Comparison of ENCODE assay signal across 15 mouse cellular contexts in the genomic region with DNA sequence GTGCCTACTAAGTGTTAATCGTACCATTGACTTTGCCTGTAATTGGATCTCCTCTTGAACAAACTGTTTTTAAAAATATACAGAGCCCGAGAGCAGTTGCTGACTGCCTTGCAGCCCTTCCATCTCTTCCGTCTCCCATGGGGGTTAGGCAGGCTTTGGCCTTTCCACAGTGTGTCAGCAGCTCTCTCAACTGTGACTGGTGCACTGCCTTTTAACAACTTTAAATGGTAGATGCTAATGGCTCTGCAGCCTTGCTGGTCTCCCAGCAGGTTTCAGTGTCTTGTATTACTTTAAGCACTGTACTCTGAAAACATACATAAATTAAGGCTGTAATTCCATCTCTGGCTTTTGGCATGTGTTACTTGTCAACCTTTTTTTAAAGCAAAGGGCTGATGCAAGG.
A peak's percentile ranks its signal among the peaks of the same experiment; 100 is the strongest.
DNase-seq lines count a peak whose midpoint lies in the region; ATAC-seq and TF ChIP-seq lines count a peak whose summit lies in the region.
"Had no signal": no experiment of that assay in that cellular context is flagged by ENCODE, and none has a peak within 500 bp of the region (broad histone marks: within the 10 kb centered on the region; RNA-seq: fewer than 3 reads in every experiment).

No protein-coding gene starts in this region.

- H3K36me3 ChIP-seq in kidney, postnatal 0 days (ENCODE audit: insufficient read depth, low read length) = no peaks in the 10 kb centered on the region
- no peaks in the 10 kb centered on the region for H3K36me3 ChIP-seq in embryonic facial prominence, embryonic 10.5 days (replicated peaks)
- H3K36me3 ChIP-seq in hindbrain, embryonic 15.5 days = no peaks in the 10 kb centered on the region
- H3K36me3 ChIP-seq: midbrain, embryonic 12.5 days had no signal

- no peak overlapping the region for H3K4me2 ChIP-seq in kidney, postnatal 0 days (ENCODE audit: low read length)
- no peak overlapping the region for H3K4me2 ChIP-seq in hindbrain, embryonic 15.5 days
- H3K4me2 ChIP-seq: midbrain, embryonic 12.5 days had no signal

- no peaks in the 10 kb centered on the region for H3K4me1 ChIP-seq in kidney, postnatal 0 days (replicated peaks; ENCODE audit: insufficient read depth, low read length)
- no peaks in the 10 kb centered on the region for H3K4me1 ChIP-seq in embryonic facial prominence, embryonic 10.5 days
- H3K4me1 ChIP-seq in hindbrain, embryonic 15.5 days (replicated peaks) = no peaks in the 10 kb centered on the region
- H3K4me1 ChIP-seq: midbrain, embryonic 12.5 days had no signal

- no peak overlapping the region for H3K9ac ChIP-seq in kidney, postnatal 0 days (ENCODE audit: low read depth, low read length)
- no peak overlapping the region for H3K9ac ChIP-seq in hindbrain, embryonic 15.5 days
- H3K9ac ChIP-seq: liver, embryonic 14.5 days; midbrain, embryonic 12.5 days had no signal

- TF ChIP-seq CTCF in kidney, postnatal 0 days (IDR thresholded peaks at IDR 0.05; ENCODE audit: low read depth) = no peak

- no peaks in the 10 kb centered on the region for H3K9me3 ChIP-seq in kidney, postnatal 0 days (replicated peaks; ENCODE audit: low read length)
- no peaks in the 10 kb centered on the region for H3K9me3 ChIP-seq in embryonic facial prominence, embryonic 10.5 days
- H3K9me3 ChIP-seq in hindbrain, embryonic 15.5 days = no peaks in the 10 kb centered on the region
- H3K9me3 ChIP-seq: midbrain, embryonic 12.5 days had no signal

- 20% methylated on average over 3 of the region's 3 CpGs for WGBS in kidney, postnatal 0 days
- 58% methylated on average over 3 of the region's 3 CpGs for WGBS in embryonic facial prominence, embryonic 10.5 days
- WGBS in hindbrain, embryonic 15.5 days = 58% methylated on average over 3 of the region's 3 CpGs

- H3K27me3 ChIP-seq in kidney, postnatal 0 days (ENCODE audit: insufficient read depth, low read length) = no peaks in the 10 kb centered on the region
- H3K27me3 ChIP-seq in embryonic facial prominence, embryonic 10.5 days (replicated peaks; ENCODE audit: low read depth, poor library complexity, severe bottlenecking) = no peaks in the 10 kb centered on the region
- H3K27me3 ChIP-seq in hindbrain, embryonic 15.5 days = no peaks in the 10 kb centered on the region
- H3K27me3 ChIP-seq: midbrain, embryonic 12.5 days had no signal

- DNase-seq in kidney, postnatal 0 days (ENCODE audit: low spot score) = peak; percentile 61
- no peak for DNase-seq in kidney, postnatal 25 days
- DNase-seq in embryo, embryonic 11 days = peak; percentile 26
- DNase-seq in embryonic facial prominence, embryonic 10.5 days (ENCODE audit: low spot score) = peak; percentile 8
- DNase-seq in lung, postnatal 36 days = no peak
- DNase-seq: adrenal gland, adult 2 months; cerebellum, adult 18-20 months; lung, postnatal 10 days; right cerebral cortex, adult 18-20 months; spleen, adult 18-20 months had no signal

- ATAC-seq in kidney, postnatal 0 days (replicated peaks; ENCODE audit: low FRiP score, low read depth) = no peak
- 0 out of 2 replicates have a peak, but pooled peaks have one; percentile 42 for ATAC-seq in hindbrain, embryonic 15.5 days (ENCODE audit: low FRiP score, low read depth)
- ATAC-seq in frontal cortex, adult (ENCODE audit: low TSS enrichment) = no peak
- ATAC-seq: CD4-positive, CD25-positive, alpha-beta regulatory T cell, adult 4 months had no signal

- no peak overlapping the region for H3K27ac ChIP-seq in kidney, postnatal 0 days
- H3K27ac ChIP-seq in embryonic facial prominence, embryonic 10.5 days (replicated peaks) = no peak overlapping the region
- no peak overlapping the region for H3K27ac ChIP-seq in hindbrain, embryonic 15.5 days (replicated peaks)
- H3K27ac ChIP-seq: liver, embryonic 14.5 days; midbrain, embryonic 12.5 days had no signal

- H3K4me3 ChIP-seq in kidney, postnatal 0 days (replicated peaks; ENCODE audit: low read depth, low read length) = no peak overlapping the region
- no peak overlapping the region for H3K4me3 ChIP-seq in embryonic facial prominence, embryonic 10.5 days
- no peak overlapping the region for H3K4me3 ChIP-seq in hindbrain, embryonic 15.5 days
- H3K4me3 ChIP-seq: midbrain, embryonic 12.5 days had no signal

Comparison
In these comparisons a context has a peak if more than half of its experiments do, and no peak if none do; other contexts are left out.
1. DNase-seq: peak in kidney, postnatal 0 days (single experiment), embryo, embryonic 11 days (single experiment) and embryonic facial prominence, embryonic 10.5 days (single experiment); none in kidney, postnatal 25 days (0 of 2) and lung, postnatal 36 days (single experiment).